Mouse (Mus musculus) retina, adult 2 months (tissue): ENCODE data around the gene Spink8.
"Not testable (repeated sequence)": the region's sequence is repeated elsewhere in the genome, so short reads cannot be mapped to it uniquely, and the experiment has no call there.

Experiments used
- DNase-seq: peaks from one replicate; pipeline ENCODE4 v3.0.0-alpha.2; 2012; ENCODE audit warnings: low read depth, low spot score

Spink8 gene

DNA sequence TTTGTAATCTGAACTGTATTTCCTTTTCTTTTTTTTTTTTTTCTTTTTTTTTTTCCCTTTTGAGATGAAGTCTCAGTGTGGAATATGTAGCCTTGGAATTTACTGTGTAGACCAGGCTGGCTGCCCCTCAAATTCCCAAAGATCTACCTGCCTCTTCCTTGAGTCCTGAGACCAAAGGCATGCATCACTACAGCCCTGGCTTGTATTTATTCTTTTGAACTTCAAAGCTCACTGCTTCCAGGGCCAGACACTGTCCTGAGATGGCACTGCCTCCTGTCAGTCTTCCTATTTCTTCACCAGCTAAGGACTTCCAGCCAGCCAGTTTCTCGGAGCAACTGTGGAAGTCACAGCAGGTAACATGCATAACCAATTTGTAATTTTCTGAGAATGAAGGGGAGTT, at the start of gene Spink8:
Gene Spink8 (plus strand): TSS at position 301 of the 400 bp plus-strand sequence.
- no peak for DNase-seq

DNA sequence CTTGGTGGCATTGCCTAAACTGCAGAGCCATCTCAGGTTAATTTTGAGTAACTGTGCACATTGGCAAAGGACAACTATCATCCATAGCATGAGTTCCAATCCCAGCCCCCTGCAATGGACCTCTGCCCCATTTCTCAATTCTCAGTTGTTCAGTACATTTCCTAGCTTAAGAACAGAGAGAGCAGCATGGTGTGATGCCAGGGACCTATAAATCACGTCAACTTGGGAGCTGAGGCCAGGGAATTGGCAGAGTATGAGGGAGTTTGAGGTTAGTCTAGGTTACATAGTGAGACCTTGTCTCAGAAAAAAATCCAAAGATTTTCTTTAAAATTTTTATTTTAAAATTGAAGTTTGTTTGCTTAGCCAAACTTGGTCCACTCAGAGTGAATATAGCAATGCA, 45.2 kb upstream of the Spink8 start:
- DNase-seq: not testable (repeated sequence)

DNA sequence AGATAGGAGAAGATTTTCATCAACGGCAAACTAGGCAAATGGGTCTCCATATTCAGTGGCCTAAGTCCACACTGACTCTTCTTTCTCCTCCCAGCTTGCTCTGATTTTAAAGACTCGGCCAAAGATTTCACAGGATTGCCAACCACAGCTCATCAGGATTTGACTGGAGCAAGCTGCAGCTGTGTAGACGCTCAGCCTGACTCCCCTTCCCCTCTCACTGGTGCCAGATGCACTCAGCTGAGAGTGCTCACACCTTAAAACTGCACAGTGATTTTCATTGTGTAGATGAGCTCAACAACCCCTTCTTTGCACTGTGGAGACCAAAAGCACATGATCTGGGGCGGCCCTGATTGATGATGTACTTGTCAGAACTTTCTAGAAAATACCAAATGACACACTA, 21.5 kb upstream of the Spink8 start, which contains the start of gene Fbxw27:
Gene Fbxw27 (minus strand): TSS at position 101 of the 400 bp plus-strand sequence.
- DNase-seq: not testable (repeated sequence)

DNA sequence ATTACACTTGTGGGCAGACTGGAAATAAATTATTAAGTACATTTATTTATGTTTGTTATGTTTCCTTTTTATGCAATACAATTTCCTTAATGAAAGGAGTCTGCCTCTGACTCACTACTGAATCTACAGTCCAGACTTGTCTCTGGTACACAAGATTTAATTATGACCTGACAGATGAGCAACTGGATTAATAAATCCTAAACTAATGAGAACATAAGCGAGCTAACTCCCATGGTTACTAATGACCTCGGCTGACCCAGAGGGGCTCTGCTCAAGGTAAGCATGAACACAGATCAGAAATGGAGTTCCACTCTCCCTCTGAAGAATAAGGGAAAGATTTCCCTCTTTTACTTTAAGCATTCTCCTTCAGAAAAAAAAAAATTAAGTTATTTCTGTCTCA, 16.9 kb upstream of the Spink8 start:
- no peak for DNase-seq

DNA sequence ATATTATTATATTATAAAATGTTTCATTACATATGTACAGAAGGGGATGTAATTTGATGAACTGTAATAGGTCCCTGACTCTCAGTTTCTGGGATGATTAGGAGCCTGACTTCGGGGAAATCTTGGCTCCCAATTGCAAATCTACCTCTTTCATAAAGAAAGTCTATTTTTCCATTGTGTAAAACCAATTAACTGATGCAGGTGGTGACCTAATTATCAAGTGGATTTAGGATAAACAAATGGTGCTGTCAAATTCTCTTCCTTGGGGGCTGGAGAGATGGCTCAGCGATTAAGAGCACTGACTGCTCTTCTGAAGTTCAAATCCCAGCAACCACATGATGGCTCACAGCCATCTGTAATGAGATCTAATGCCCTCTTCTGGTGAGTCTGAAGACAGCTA, 16.3 kb upstream of the Spink8 start:
- DNase-seq: no peak

DNA sequence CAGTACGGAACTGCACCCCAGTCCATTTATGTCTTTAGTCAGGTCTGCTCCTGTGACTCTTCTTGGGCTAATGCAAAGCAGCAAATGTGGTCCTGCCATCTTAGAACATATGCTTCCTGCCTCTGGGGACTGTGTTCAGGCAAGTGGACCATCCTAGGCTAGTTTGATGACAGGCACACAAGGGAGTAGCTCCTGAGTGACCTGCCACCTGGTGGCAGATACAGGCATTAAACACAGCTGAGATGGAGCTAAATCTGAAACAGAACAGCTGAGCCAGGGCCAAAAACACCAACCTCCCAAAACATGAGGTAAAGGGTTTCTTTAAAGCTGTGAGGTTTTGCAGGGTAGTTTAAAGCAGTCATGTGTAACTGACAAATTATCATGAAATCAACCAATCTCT, 14.0 kb upstream of the Spink8 start:
- DNase-seq: no peak

DNA sequence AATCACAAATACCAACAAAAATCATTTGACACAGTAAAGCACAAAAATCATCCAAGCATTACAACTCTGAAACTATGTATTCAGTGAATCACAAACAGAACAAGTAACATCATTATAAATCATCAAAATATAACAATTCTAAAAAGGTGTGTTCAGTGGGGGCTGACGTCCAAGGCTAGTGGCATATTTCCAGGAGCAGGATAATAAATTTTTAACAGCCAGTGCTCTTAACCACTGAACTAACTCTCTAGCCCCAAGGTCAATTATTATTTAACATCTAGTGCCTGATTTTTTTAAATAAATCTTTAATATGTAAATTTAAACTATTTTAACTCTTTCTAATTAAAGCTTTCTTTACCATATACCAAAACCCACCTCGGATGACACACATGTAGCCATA, 6.5 kb upstream of the Spink8 start:
- not testable (repeated sequence) for DNase-seq

DNA sequence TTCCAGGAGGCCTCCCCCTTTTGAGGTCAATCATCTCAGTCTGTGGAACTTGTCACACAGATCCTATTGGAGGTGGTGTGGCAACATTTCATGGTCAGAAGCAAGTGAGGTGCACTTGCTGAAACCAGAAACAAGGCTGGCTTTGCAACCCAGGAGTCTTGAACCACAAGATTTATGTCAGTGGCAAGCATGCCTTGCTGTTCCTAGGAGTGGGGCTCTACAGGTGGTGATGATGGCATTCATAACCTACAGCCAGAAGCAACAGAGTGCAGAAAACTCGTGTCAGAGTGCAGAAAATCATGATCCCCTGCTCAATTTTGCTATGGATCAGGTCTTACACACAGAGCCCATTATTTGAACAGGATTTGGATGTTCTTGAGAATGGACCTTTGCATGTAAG, 5.8 kb upstream of the Spink8 start:
- no peak for DNase-seq

DNA sequence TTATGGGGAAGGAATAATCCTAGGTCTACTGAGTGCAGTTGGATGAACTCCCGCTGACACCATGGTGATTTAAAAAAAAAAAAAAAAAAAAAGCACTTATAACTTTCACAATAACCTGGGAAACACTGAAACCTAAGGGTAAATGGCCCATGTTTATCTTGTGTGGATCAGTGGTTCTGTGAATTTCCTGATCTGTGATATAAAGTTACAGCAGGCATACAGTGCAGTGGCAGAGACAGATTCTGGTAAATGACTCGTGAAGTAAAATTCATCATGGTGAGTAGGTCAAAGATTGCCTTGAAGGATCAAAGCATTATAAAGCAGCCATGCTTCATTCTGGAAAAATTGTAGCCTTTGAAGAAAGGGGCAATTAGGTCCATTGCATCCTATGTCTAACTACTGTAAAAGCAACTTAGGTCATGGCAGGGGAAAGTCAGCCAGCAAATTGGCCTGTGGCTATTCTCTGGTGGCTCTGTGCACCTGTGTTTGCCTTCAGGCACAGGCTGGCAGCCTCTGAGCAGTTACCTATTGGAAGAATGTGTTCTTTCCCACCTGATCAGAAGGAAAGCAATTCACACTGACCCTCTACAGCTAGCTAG, 5.3 kb upstream of the Spink8 start:
- DNase-seq: no peak

DNA sequence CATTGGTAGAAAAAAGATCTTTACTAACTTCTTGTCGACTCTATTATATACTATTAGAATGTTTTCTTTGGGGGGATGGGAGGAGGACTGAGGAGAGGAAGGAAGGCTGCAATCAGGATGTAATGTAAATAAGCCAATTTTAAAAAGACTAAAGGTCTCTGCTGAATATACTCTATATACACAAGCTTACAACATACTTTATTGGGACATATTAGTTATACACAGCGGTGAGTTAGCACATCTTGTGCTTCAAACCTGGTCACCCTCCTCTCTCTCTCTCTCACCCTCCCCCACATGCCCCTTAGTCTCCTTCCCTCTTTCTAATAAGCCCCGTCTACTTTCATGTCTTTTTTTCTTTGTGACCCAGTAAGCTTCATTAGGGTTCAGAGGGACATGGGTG, 4.2 kb upstream of the Spink8 start:
- DNase-seq: no peak

DNA sequence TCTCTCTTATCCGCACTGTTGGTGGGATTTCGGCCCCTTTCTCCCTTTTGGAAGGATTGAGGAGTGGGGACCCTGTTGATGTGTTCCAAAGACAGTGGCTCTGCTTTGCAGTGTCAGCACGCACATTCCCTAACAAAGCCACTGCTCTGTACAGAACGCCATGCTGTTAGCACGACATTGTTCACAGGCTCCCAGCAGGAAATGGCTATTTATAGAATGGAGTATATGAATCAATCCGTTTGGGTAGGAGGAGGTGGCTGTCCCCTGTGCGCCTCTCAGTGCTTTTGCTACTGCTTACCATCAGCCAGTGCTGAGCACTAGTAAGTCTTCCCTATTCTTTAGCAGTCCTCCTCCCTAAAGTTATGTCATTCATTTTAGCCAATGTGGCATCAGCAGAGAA, 1.3 kb downstream of the Spink8 start:
- no peak for DNase-seq

DNA sequence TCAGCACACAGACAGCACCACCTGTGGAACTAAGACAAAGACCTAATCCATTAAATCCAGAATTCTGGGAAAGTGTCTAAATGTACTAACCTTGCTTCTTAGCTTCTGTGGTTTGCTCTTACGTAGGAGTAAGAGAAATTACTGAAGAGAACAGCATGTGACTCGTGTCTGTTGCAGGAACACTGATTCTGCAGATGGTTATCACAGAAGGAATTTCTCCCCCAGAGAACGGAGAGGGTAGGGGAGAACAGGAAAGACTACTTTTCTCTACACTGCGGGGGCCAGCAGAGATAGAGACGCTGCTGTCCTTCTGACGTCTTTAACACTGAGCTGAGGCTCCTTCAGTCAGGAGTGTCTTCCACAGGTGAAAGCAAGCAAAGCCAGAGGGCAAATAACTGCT, 4.3 kb downstream of the Spink8 start:
- DNase-seq: no peak

DNA sequence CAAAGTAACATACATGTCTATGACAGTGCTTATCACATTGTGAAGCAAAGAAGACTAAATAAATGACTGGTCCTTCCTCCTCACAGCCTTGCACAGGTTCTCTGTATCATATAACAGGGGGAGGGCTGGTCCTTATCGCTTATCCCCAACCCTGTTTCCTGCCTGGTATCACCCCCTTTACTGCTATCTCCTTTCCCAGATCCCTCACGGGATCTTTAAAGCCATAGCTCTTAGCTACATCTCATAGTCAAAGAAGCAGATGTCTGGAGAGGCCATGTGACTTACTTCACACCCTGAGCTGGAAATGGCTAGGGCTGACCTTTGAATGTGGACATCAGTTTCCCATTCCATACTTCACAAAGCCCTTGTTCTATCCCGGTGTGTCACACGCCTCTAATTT, 13.7 kb downstream of the Spink8 start:
- DNase-seq: no peak

DNA sequence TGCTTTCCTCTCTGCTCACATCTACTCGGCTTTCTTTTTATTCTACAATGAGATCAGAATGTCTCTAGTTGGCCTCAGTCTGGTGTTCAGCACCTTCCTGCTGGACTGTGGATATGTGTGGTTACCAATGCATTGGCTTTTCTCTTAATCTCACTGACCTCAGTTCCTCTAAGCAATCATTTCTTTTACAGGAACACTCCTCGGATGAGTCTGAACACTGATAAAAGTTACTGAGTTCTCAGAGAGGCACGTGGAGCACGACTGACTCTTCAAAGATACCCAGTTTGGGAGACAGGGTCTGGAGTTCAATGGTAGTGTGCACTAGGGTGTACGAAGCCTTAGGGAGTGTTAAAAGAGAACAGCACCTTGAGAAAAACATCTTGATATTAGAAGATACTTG, 14.1 kb downstream of the Spink8 start:
- no peak for DNase-seq

DNA sequence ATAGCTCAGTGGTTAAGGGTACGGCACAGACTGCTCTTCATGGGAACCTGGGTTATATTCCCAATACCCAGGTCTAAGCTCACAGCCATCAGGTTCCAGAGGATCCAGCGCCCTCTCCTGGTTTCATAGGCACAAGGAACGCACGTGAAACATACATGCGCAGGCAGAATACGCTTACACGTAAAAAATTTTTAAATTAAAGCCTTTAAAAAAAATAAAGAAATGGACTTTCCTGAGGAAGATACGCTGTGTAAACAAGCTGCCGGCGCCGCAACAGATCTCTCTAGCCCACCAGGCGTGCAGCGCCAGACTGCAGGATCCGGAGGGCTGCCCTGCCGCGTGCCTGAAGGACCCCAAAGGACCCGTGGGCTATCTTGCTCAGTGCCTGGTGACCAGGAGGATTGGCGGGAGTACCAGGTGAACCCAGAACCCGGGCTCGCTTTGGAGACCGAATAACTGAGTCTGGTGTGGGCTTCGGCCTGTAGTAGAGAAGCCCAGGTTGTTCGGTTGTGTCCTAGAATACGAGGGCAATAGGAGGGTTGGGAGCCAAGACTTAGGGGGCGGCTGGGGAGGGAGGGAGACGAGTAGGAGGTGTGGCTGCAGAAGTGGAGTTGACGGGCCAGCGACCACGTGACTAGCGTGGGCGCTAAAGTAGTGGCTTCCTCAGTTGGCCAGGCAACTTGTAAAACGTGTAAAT, 20.5 kb downstream of the Spink8 start, which contains the start of gene Nme6:
Gene Nme6 (plus strand): TSS at position 359 of the 697 bp plus-strand sequence.
- DNase-seq: peak; percentile 77

DNA sequence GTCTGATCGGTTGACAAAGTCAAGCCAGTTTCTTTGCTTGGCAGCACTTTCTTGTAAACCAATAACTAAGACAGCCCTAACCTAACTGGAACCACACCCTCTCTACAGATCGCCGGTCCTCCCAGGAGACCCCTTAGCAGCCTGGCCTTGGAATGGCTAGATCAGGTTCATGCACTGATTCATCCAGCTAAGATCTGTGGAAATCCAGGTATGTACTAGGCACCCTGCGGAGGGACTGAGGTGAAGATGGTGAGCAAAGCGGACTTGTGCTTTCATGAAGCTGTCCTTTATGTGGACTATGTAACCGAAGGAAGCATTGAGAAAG, 21.0 kb downstream of the Spink8 start:
- no peak for DNase-seq

DNA sequence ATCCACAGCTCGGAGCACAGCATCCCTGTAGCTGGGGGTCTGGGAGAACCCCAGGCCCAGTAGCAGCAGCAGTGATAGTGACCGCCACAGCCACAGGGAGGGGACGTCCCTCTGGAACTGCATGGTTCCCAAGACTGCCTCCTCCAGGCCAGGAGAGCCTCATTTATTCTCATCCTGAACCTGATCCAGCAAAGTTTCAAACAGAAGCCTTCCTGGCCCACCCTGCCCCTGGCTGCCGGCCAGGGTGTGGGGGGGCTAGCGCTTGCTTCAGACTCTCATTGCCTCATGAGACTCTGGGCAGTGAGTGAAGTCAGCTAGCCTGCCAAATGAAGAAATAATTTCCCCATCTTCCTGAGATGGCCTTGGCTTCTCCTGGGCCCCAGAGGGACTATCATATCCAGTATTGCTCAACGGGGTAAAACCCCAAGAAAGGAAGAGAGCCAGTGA, 37.3 kb downstream of the Spink8 start, which contains the start of gene Camp:
Gene Camp (minus strand): TSS at position 306 of the 447 bp plus-strand sequence.
- DNase-seq: no peak

DNA sequence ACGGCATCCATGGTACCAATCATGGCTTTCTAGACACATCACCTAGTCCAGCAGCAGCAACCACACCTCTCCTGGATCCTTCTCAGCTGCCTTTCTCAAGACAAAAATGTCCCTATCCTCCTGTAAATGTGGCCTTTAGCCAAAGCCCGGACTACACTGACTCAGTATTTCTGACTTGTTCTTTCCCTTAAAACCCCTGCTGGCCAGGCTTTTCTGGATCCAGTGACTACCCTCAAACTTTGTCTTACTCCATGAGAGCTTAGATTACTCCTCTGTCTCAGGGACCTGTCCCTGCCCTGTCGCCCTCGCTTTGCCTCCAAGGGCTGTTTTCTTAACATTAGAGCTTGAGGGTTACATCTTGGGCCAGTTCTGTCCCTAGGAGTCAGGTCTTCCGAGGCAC, 38.0 kb downstream of the Spink8 start:
- DNase-seq: no peak

DNA sequence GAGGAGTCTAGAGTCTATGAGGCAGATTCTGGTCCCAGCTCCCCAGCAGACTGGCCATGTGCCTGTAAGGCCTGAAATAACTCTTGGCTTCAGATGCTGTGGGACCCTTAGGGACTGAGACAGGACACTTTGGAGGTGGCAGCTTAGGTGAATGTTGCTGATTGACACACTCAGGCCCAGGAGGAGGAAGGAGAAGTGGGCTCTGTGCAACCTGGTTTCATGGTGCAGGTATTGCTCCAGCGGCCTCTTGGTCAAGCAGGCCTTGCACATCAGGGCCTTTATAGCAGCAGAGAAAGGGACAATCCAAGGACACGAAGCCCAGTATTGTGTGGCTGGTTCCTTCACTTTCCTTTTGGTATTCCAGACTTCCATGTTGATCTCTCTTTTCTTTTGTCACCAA, 42.3 kb downstream of the Spink8 start:
- DNase-seq: no peak

DNA sequence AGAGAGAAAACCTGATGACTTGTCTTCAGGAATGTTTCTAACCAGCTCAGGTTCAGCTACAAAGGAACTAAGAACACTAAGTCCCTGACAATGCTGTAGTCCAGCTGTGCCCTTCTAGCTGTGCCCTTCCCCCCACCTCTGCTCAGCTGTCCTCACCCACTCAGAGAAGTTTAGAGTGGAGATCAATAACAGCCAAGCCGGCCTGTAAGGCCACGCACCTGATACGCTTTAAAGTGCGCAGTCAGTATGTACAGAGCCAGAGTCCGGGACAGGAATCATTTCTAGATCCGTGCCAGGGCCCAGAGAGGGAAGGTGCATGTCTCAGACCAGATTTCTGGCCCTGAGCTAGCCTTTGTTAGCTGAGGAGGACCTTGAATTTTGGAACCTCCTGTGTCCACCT, 43.9 kb downstream of the Spink8 start:
- no peak for DNase-seq

DNA sequence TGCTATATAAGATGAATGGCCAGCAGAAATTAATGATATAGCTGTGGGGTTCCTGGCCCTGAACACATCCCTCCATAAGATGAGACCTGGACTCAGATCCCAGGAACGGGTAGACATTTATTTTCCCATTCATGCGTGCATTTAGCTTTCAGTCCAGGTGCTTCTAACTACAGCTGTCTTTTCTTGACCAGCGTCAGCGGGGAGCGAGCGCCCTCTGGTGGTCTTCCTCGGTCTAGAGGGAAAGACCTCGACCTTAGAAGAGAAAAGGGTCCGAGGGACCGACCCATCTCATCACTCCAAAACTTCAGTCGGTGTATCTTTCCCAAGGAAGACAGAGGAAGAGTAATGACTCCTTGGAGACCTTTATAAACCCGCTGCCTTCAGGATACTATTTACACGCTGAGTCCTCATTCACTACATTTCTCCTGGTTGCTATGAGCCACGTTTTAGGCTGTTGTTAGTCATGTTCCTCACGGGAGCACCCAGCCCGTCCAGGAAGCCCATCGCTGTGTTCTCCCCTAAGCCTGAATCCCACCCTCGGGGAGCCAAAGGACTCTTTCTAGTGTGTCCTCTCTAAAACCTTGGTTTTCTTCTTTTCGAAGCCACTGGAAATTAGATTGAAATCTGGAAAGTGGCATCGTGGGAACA, 50.4 kb downstream of the Spink8 start:
- peak; percentile 32 for DNase-seq

DNA sequence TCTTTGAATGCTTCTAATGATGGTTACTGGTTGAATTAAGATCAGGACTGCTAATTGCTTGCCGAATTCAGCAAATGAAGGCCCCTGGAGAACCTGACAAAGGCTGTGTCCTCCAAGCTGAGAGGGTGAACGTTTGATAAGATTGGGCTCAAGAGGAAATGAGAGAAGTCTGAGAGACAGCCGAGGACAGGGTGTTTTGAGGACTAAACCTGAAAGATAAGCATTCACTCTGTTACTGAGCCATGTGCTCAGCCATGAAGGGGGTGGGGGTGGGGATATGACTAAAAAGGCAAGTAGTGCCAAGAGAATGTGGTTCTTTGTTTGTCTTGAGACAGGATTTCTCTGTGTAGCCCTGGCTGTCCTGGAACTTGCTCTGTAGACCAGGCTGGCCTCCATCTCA, 51.0 kb downstream of the Spink8 start:
- no peak for DNase-seq

DNA sequence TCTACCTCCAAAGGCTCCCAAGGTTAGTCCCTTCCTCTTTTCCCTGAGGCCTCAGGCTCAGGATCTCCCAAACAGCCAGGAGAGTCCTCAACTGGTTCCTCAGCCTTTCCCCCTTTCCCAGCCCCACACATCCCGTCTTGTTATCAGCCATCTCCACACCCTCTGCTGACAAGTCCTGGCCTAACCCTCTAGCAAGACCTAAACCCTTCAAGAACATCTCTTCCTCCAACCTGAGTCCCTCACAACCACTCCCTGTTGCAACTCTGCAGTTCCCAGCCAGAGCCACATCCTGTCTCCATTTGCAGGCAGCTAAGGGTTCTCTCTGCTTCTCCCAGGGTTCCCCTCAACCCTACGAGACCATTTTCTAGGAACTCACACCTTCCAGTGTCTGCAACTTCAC, 54.1 kb downstream of the Spink8 start:
- DNase-seq: no peak
